Mouse (Mus musculus): ENCODE results near the gene Gm14137. TPM values are rescaled to one million over a fixed set of nuclear protein-coding genes. Genes with fewer than 3 reads are reported as not detected.
A peak's percentile ranks its signal among the peaks of the same experiment; 100 is the strongest.

The Gm14137 gene
- polyA plus RNA-seq, 1 experiment from 2014 or later: 0.93 TPM

- DNase-seq (ENCODE audit: extremely low spot score, low spot score): peak; percentile 96
- Histone ChIP-seq H3K4me3 (peak within 1 kb of the TSS; percentile 79), H3K36me3 (replicated peaks) (peaks cover 34% of the 10 kb centered on the region), H3K9me3 (no peaks in the 10 kb centered on the region), H3K27me3 (ENCODE audit: poor library complexity, severe bottlenecking) (no peaks in the 10 kb centered on the region), H3K27ac (peak within 1 kb of the TSS; percentile 93), H3K4me1 (peaks cover 34% of the 10 kb centered on the region)
- under 1% methylated on average over 51 of the region's 51 CpGs for WGBS
Measured at GRCm38 (mm10) chr2:119208344-119209175, 34.3 kb downstream of the Gm14137 start, which contains the start of the genes Zfyve19 and Dnajc17. Zfyve19 (plus strand) TSS chr2:119208617. Dnajc17 (minus strand) TSS chr2:119208795.

- WGBS: 4% methylated on average over 13 of the region's 13 CpGs
- Histone ChIP-seq H3K27me3 (ENCODE audit: poor library complexity, severe bottlenecking) (no peaks in the 10 kb centered on the region), H3K4me1 (peaks cover 30% of the 10 kb centered on the region), H3K36me3 (replicated peaks) (peaks cover 39% of the 10 kb centered on the region), H3K9me3 (no peaks in the 10 kb centered on the region), H3K4me3 (peak overlapping the region; percentile 79), H3K27ac (peak overlapping the region; percentile 93)
- DNase-seq (ENCODE audit: extremely low spot score, low spot score): no peak
Measured at GRCm38 (mm10) chr2:119209176-119209507, 34.8 kb downstream of the Gm14137 start.

Other genes starting within 250 kb of the Gm14137 start
- 13.8 and 14.5 TPM in 2 replicates for gene Chst14, start 248.0 kb upstream of the Gm14137 start, polyA plus RNA-seq (2016; fragmentation: Nextera tagmentation; extraction: Ambion mirVana)
- 20.5 and 21.0 TPM in 2 replicates for gene Ccdc32, start 145.1 kb upstream of the Gm14137 start, polyA plus RNA-seq (2016; fragmentation: Nextera tagmentation; extraction: Ambion mirVana)
- 9.2 and 9.4 TPM in 2 replicates for gene Rpusd2, start 139.7 kb upstream of the Gm14137 start, polyA plus RNA-seq (2016; fragmentation: Nextera tagmentation; extraction: Ambion mirVana)
- 68.5 and 74.0 TPM in 2 replicates for gene Knl1, start 127.4 kb upstream of the Gm14137 start, polyA plus RNA-seq (2016; fragmentation: Nextera tagmentation; extraction: Ambion mirVana)
- gene Rad51, start 61.7 kb upstream of the Gm14137 start, polyA plus RNA-seq (2016; fragmentation: Nextera tagmentation; extraction: Ambion mirVana): 110 and 113 TPM in 2 replicates
- 50.9 and 54.0 TPM in 2 replicates for gene Rmdn3, start 17.5 kb upstream of the Gm14137 start, polyA plus RNA-seq (2016; fragmentation: Nextera tagmentation; extraction: Ambion mirVana)
- gene Gchfr, start 6.7 kb upstream of the Gm14137 start, polyA plus RNA-seq (2016; fragmentation: Nextera tagmentation; extraction: Ambion mirVana): 5.6 and 6.2 TPM in 2 replicates
- gene Zfyve19, start 34.1 kb downstream of the Gm14137 start, polyA plus RNA-seq (2016; fragmentation: Nextera tagmentation; extraction: Ambion mirVana): 53.9 and 56.9 TPM in 2 replicates
- gene Dnajc17, start 34.3 kb downstream of the Gm14137 start, polyA plus RNA-seq (2016; fragmentation: Nextera tagmentation; extraction: Ambion mirVana): 21.6 and 28.2 TPM in 2 replicates
- gene Ppp1r14d, start 55.4 kb downstream of the Gm14137 start, polyA plus RNA-seq (2016; fragmentation: Nextera tagmentation; extraction: Ambion mirVana): 0.19 TPM in 1 of 2 replicates, not detected in the other
- 3.5 and 4.4 TPM in 2 replicates for gene Spint1, start 62.9 kb downstream of the Gm14137 start, polyA plus RNA-seq (2016; fragmentation: Nextera tagmentation; extraction: Ambion mirVana)
- gene Rhov, start 96.8 kb downstream of the Gm14137 start, polyA plus RNA-seq (2016; fragmentation: Nextera tagmentation; extraction: Ambion mirVana): 0.44 and 0.58 TPM in 2 replicates
- gene Vps18, start 114.2 kb downstream of the Gm14137 start, polyA plus RNA-seq (2016; fragmentation: Nextera tagmentation; extraction: Ambion mirVana): 23.0 and 23.6 TPM in 2 replicates
- 3.3 and 4.0 TPM in 2 replicates for gene Dll4, start 151.3 kb downstream of the Gm14137 start, polyA plus RNA-seq (2016; fragmentation: Nextera tagmentation; extraction: Ambion mirVana)
- 1.3 and 1.4 TPM in 2 replicates for gene Chac1, start 176.7 kb downstream of the Gm14137 start, polyA plus RNA-seq (2016; fragmentation: Nextera tagmentation; extraction: Ambion mirVana)

Measured in forebrain, embryonic 10.5 days (tissue).